Mouse (Mus musculus) regulatory T cell (primary cell): ENCODE results near the gene Gstm7.

ENCODE experiments used
- in situ Hi-C: fragments of 300-600 bp; cut with MboI, MseI; formaldehyde crosslinking; loops from one replicate; pipeline ENCODE4 v1.15.1; 2025; ENCODE audit warnings: high pct_unique_total_duplicates

Gene Gstm7

DNA sequence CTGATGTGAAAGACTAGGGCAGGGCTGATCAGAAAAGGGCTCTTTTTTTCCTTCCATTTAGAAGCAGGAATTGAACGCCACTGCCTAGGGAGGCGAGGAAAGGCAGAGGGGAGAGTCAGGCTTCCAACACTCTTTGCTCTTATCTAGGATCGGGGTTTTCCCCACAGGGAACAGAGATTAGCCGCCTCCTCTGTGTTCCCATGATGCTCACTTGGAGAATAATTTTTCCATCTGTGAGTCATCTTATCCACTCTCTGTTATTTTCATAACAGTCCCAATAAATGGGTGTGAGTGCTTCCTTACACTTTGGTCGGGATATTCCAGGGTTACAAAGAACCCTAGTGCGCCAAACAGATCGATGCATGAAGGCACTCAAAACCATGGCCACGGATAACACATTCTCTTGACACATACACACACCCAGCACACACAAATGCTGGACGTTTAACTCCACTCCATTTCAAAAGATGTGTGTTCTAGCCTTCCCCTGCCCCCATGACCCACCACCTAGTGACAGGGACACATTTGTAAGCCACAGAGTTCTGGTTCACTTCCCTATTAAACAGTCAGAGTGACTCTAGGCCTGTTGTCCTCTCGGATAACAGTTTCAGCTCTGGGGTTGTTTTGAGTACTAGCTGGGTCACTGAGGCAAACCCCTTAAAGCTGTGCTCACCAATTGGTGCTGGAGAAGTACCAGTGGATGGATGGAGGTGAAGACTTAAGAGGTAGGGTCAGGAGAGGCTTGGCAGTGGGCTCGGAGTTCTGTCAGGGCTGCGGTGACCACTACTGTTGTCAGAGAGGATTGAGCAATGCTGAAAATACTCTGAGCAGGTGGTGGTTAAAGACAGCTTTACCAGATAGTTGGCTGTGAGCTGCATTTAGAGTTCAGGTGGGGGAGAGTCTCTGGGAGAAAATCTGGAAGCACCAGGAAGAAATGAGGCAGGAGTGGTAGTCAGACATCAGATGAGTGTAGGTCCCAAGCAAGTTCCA, 53.6 kb downstream of the Gstm7 start:
- in situ Hi-C loops = no loop called here

DNA sequence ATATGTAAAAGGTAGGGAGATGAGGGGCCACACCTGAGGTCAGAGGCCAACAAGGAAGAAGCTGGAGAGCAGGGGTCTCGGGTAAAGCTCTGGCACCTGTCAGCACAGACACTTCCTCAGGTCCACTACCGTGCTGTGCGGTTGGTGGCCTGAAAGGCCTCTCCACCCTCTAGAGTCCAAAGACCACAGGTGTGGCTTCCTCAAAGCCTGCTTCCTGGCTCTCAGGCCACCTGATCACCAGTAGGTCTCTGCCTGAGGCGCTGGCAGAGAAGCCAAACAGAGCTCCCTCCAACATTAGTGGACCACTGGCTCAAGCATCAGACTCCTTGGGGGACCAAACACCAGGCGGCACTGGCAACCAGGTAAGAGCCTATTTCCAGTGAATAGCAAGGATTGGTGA, 54.6 kb downstream of the Gstm7 start, which contains the start of gene Eps8l3:
Gene Eps8l3 (plus strand): TSS at position 225 of the 400 bp plus-strand sequence.
- in situ Hi-C loops = no loop called here
